Mouse (Mus musculus) midbrain, embryonic 13.5 days (tissue): ENCODE measurements at regions not wholly inside any gene's neighbourhood (a gene's known extent, or its start where the extent isn't known, plus 50 kb on each side); places are given as distances from the start of the nearest gene placed in this dataset.
"Not testable (repeated sequence)": the region's sequence is repeated elsewhere in the genome, so short reads cannot be mapped to it uniquely, and the experiment has no call there.

Experiments
- ATAC-seq: fragments of 200-750 bp; cut with Nextera tagmentation; 2 replicates; pipeline ENCODE4 v1.8.0; 2017; ENCODE audit warnings: mild to moderate bottlenecking, moderate TSS enrichment, moderate library complexity
- H3K27ac ChIP-seq: fragments of 300-500 bp; sonication (generic); 2 replicates; pipeline ENCODE4 v1.5.1; 2015; ENCODE audit warnings: inconsistent platforms, mild to moderate bottlenecking, moderate library complexity
- H3K27me3 ChIP-seq: fragments of 300-500 bp; sonication (generic); 2 replicates; pipeline ENCODE4 v1.6.1; 2015; ENCODE audit warnings: mild to moderate bottlenecking, inconsistent platforms
- H3K36me3 ChIP-seq: fragments of 300-500 bp; sonication (generic); 2 replicates; pipeline ENCODE4 v1.6.1; 2015; ENCODE audit warnings: mild to moderate bottlenecking, inconsistent platforms
- H3K4me1 ChIP-seq: fragments of 300-500 bp; sonication (generic); replicated peaks from 2 replicates; pipeline ENCODE4 v1.6.1; 2015; ENCODE audit warnings: inconsistent platforms
- H3K4me2 ChIP-seq: fragments of 300-500 bp; sonication (generic); replicated peaks from 2 replicates; pipeline ENCODE4 v1.6.1; 2015; ENCODE audit warnings: moderate library complexity, mild to moderate bottlenecking, inconsistent platforms
- H3K4me3 ChIP-seq: fragments of 300-500 bp; sonication (generic); replicated peaks from 2 replicates; pipeline ENCODE4 v1.5.1; 2015; ENCODE audit warnings: mild to moderate bottlenecking, inconsistent platforms
- H3K9ac ChIP-seq: fragments of 300-500 bp; sonication (generic); replicated peaks from 2 replicates; pipeline ENCODE4 v1.6.1; 2015; ENCODE audit warnings: mild to moderate bottlenecking, inconsistent platforms
- H3K9me3 ChIP-seq: fragments of 300-500 bp; sonication (generic); 2 replicates; pipeline ENCODE4 v1.6.1; 2016; ENCODE audit warnings: mild to moderate bottlenecking, inconsistent platforms
- WGBS: fragments of 180-500 bp; shearing (Covaris S2); methylation state at CpG from one replicate; pipeline ENCODE4 v1.1.7; 2015; 5-methylcytosine and 5-hydroxymethylcytosine counted together

DNA sequence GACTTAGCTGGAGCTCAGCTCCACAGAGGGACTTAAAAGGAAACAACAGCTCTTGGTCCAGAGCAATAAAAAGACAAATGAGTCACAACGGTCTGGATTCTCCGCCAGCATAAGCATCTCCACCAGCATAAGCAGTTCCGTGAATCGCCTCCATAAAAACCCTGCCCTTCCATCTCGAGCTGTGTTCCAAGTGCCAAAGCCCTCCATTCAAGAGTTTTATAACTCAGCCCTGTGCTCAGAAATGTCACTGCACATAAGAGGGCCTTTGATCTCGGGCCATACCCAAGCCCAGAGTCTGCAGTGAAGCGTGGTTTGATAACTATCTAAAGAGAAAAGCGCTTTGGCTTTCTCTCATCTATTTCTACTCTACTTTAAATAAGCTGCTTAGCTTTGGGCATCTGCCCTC is 70.8 kb upstream of the Akap13 start:
- peak; percentile 73 for ATAC-seq
- no peaks in the 10 kb centered on the region for H3K4me1 ChIP-seq
- H3K27me3 ChIP-seq, result no peaks in the 10 kb centered on the region
- H3K9ac ChIP-seq, result no peak overlapping the region
- no peak overlapping the region for H3K4me2 ChIP-seq
- no peak overlapping the region for H3K4me3 ChIP-seq
- H3K36me3 ChIP-seq, result no peaks in the 10 kb centered on the region
- WGBS, result 14% methylated on average over 8 of the region's 8 CpGs
- H3K9me3 ChIP-seq, result no peaks in the 10 kb centered on the region
- no peak overlapping the region for H3K27ac ChIP-seq

DNA sequence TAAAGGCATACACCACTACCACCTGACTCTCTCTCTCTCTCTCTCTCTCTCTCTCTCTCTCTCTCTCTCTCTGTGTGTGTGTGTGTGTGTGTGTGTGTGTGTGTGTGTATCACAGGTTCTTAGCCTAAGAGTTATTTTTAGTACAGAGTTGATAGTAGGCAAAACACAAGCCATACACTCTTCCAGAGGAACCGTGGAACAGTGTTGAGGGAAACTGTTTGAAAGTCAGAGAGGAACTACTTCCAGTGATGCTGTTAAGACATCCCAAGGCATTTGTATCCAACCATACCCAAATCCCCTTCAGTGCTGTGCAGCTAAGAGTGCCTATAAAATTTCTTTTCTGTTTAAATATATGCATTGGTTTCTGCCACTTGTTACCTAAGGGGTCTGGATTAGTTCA is 68.3 kb upstream of the Akap13 start:
- H3K27me3 ChIP-seq, result no peaks in the 10 kb centered on the region
- H3K4me2 ChIP-seq, result no peak overlapping the region
- 92% methylated on average over 1 of the region's 1 CpGs for WGBS
- no peaks in the 10 kb centered on the region for H3K4me1 ChIP-seq
- H3K27ac ChIP-seq, result no peak overlapping the region
- no peak overlapping the region for H3K9ac ChIP-seq
- H3K36me3 ChIP-seq, result no peaks in the 10 kb centered on the region
- ATAC-seq, result no peak
- H3K9me3 ChIP-seq, result no peaks in the 10 kb centered on the region
- no peak overlapping the region for H3K4me3 ChIP-seq

DNA sequence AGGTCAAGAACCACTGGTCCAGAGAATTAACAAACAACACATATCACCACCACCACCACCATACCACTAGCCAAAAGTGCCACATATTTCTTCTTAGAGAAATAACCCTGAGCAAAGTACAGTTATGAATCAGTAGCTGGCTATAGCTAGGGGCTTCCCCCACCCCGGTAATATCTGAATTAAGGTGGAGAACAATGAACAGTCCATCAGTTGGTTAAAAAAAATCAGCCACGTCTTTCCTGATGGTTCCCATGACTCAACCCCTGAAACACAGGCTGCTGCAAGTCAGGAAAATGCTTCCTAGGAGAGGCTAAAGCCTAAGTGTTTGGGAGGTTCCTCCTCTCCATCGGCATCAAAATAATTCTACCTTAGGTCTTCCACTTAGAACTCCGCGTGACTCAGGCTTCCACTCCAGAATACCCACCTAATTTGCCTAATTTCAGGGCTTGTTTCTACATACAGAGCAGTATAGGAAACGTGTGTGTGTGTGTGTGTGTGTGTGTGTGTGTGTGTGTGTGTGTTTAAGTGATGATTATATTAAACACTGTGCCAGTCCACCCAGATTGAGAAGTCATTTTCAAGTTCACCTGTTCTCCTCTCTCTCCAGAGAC is 67.4 kb upstream of the Akap13 start:
- Histone ChIP-seq H3K9me3 (no peaks in the 10 kb centered on the region), H3K4me2 (no peak overlapping the region), H3K4me1 (no peaks in the 10 kb centered on the region), H3K9ac (no peak overlapping the region), H3K36me3 (no peaks in the 10 kb centered on the region), H3K4me3 (no peak overlapping the region), H3K27ac (no peak overlapping the region), H3K27me3 (no peaks in the 10 kb centered on the region)
- no peak for ATAC-seq
- 85% methylated on average over 6 of the region's 6 CpGs for WGBS

DNA sequence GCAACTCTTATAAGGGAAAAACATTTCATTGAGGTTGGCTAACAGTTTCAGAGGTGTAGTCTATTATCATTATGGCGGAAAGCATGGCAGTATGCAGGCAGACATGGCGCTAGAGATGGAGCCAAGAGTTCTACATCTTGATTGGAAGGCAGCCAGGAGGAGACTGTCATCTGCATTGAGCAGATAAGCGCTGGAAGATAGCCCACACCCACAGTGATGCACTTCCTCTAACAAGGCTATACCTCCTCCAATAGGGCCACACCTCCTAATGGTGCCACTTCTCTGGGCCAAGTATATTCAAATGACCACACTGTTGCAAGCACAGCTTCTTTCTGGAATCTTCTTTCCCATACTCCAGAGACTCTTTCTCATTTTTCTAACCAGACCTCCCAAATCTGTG is 65.2 kb upstream of the Akap13 start:
- no peaks in the 10 kb centered on the region for H3K27me3 ChIP-seq
- ATAC-seq, result no peak
- H3K27ac ChIP-seq, result no peak overlapping the region
- 94% methylated on average over 3 of the region's 3 CpGs for WGBS
- H3K4me1 ChIP-seq, result no peaks in the 10 kb centered on the region
- H3K36me3 ChIP-seq, result no peaks in the 10 kb centered on the region
- no peak overlapping the region for H3K4me2 ChIP-seq
- no peak overlapping the region for H3K9ac ChIP-seq
- no peaks in the 10 kb centered on the region for H3K9me3 ChIP-seq
- H3K4me3 ChIP-seq, result no peak overlapping the region

DNA sequence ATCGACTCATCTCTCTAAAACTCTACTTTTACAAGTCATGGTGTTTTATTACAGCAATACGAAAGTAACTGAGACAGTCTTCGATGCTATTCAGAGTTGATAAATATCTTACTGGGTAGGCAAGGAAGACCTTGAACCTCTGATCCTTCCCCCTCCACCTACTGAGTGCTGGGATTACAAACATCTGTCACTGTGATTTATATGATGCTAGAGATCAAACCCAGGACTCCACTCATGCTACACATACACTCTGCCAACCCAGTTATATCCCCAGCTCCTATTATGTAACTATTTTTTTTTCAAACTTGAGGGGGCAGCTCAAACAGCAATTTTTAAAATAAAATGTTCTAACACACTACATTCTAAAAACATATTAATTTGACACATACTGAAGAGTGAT is 62.6 kb upstream of the Akap13 start:
- no peak overlapping the region for H3K27ac ChIP-seq

DNA sequence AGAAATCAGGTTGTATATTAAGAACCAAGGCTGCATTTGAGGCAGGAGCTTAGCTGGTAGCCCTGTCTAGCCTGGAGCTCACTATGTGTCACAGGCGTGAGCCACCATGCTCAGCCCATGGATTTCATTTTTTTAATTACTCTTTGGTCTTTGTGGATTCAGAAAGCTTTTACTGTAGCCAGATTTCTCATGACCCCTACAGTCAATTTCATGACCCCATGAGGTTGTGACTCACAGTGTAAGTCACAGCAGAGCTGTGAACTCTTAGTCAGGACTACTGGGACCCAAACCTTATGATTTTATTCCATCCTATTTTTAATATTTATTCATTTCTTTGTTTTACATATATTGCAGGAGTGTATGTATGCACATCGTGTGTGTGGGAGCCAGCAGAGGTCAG is 61.9 kb upstream of the Akap13 start:
- ATAC-seq, result no peak
- no peak overlapping the region for H3K27ac ChIP-seq
- no peaks in the 10 kb centered on the region for H3K9me3 ChIP-seq
- no peak overlapping the region for H3K4me2 ChIP-seq
- H3K4me3 ChIP-seq, result no peak overlapping the region
- no peaks in the 10 kb centered on the region for H3K27me3 ChIP-seq
- H3K4me1 ChIP-seq, result no peaks in the 10 kb centered on the region
- no peaks in the 10 kb centered on the region for H3K36me3 ChIP-seq
- 98% methylated on average over 2 of the region's 2 CpGs for WGBS
- no peak overlapping the region for H3K9ac ChIP-seq

More for the DNA sequence above, 62.6 kb upstream of the Akap13 start:
- ATAC-seq, result no peak
- Histone ChIP-seq H3K4me2 (no peak overlapping the region), H3K9ac (no peak overlapping the region), H3K27me3 (no peaks in the 10 kb centered on the region), H3K36me3 (no peaks in the 10 kb centered on the region), H3K4me1 (no peaks in the 10 kb centered on the region), H3K4me3 (no peak overlapping the region), H3K9me3 (no peaks in the 10 kb centered on the region)
- 92% methylated on average over 3 of the region's 3 CpGs for WGBS

DNA sequence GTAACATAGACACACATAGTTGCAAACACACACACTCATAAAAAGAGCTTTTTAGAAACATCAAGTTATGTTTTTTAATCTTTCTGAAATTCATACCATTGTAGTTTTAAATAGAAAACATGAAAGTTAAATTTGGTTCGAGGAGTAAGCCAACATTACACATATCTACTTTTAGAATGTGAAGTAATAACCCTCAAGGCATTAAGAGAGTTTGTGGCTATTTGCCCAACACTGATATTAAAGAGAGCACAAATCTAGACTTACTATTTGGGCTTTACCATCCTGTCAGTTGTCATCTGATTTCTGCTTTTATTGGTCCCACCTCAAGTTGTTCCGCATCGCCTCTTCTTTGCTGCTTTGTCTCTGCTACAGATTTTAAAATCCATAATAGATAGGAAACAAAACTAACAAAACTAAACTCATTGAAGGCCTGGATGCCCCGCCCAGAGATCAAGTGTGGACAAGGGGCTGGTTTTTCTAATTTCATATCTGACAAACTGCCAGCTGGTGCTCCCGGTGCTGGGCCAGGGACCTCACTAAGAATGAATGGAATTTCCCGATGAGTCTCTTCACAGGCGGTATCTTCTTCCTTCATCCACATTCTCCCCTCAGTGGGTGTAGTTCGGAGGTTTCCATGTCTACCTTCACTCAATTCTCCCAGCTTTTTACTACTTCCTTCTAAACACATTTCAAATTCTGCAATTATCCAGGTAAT is 60.3 kb upstream of the Akap13 start:
- Histone ChIP-seq H3K36me3 (no peaks in the 10 kb centered on the region), H3K9me3 (no peaks in the 10 kb centered on the region), H3K4me3 (no peak overlapping the region), H3K27ac (no peak overlapping the region), H3K9ac (no peak overlapping the region), H3K27me3 (no peaks in the 10 kb centered on the region), H3K4me2 (no peak overlapping the region), H3K4me1 (no peaks in the 10 kb centered on the region)
- no peak for ATAC-seq
- 81% methylated on average over 8 of the region's 8 CpGs for WGBS

DNA sequence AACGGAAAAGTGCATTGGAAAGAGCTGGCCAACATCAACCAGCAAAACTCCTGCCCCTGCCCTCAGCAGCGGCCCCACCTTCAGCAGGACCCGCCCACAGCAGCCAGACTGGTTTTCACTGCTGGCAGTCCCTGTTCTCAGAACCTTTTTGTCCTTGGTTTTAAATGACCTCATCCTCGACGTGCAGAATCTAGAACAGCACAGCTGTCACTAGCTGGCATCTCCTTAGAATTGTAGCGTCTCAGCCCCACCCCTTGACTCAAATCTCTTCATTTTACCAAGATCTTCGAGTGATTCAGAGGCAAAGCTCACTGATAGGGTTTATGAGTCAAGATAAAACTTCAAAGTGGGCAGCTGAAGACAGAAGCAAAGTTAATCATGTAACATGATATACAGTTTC is 57.8 kb upstream of the Akap13 start:
- no peak overlapping the region for H3K27ac ChIP-seq
- 24% methylated on average over 7 of the region's 7 CpGs for WGBS
- H3K9ac ChIP-seq, result no peak overlapping the region
- H3K36me3 ChIP-seq, result no peaks in the 10 kb centered on the region
- H3K4me1 ChIP-seq, result no peaks in the 10 kb centered on the region
- H3K27me3 ChIP-seq, result no peaks in the 10 kb centered on the region
- ATAC-seq, result no peak
- H3K4me2 ChIP-seq, result no peak overlapping the region
- no peaks in the 10 kb centered on the region for H3K9me3 ChIP-seq
- no peak overlapping the region for H3K4me3 ChIP-seq

DNA sequence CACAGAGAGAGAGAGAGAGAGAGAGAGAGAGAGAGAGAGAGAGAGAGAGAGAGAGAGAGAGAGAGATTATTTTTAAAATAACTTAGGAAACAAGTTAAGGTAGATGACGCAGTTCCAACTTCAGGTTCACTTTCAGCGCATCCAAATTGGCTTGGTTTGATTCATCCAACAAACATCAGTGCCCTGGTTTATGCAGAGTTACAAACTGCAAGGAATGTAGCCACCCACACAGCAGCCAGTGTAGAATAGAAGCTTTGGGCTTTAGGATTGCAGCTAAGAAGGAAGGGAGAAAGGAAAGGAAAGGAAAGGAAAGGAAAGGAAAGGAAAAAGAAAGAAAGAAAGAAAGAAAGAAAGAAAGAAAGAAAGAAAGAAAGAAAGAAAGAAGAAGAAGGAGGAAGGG is 56.9 kb upstream of the Akap13 start:
- not testable (repeated sequence) for H3K27ac ChIP-seq, H3K4me3 ChIP-seq, H3K9me3 ChIP-seq, H3K36me3 ChIP-seq, H3K4me2 ChIP-seq, H3K4me1 ChIP-seq, ATAC-seq, H3K9ac ChIP-seq, H3K27me3 ChIP-seq
- 81% methylated on average over 2 of the region's 2 CpGs for WGBS

DNA sequence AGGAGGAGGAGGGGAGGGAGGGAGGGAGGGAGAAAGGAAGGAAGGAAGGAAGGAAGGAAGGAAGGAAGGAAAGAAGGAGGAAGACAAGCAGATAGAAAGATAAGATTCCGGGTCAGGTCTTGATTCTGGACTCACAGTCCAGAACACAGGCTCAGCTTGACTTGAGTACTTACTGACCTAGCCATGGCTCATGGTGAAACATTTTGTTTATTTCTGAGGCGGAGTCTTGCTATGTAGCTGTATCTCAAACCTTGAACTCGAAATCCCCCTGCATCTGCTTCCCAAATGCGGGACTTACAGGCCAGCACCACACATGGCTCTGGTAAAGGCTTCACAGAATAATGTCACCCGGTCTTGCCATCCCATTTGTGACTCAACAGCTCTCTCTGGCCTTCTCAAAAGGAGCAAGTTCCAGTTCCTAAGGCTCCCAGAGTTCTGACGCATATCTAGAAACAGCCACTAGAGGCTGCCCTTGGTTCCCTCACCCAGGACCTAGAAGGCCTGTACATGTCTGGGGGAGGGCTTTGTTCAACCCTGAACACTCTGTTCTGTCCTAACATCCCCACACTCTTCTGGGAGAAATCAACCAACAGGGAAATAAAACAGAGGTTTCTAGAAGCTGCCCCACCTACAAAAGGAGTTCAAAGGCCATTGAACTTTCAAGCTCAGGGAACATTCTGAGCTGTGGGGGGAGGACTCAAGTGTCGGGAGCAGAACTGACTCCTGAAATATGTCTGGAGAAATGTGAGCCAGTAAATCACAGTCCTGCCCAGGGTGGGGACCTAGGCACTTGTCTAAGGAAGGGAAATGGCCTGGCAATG is 56.2 kb upstream of the Akap13 start:
- Histone ChIP-seq H3K4me3 (no peak overlapping the region), H3K9me3 (no peaks in the 10 kb centered on the region), H3K36me3 (no peaks in the 10 kb centered on the region), H3K9ac (no peak overlapping the region), H3K27me3 (no peaks in the 10 kb centered on the region), H3K4me2 (no peak overlapping the region), H3K27ac (no peak overlapping the region), H3K4me1 (no peaks in the 10 kb centered on the region)
- no peak for ATAC-seq
- WGBS, result 54% methylated on average over 7 of the region's 7 CpGs

DNA sequence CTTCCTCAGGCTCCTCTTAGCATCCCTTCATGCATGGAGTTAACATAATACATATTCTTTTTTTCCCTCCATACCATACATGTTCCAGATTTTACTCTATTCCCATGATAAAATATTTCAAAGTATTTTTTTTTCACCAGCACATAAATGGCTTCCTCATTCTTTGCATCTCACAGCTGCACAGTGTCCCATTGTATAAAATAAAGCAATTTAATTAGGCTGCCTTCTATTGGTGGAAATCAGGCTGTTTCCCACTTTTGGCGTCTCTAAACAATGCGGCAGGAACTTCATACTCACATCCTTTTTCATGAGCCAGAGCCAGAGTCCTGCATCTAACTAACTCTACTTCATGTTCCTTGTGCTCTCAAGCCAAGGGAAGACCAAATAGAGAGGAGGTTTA is 54.9 kb upstream of the Akap13 start:
- Histone ChIP-seq H3K27ac (no peak overlapping the region), H3K9me3 (no peaks in the 10 kb centered on the region), H3K36me3 (no peaks in the 10 kb centered on the region), H3K4me1 (no peaks in the 10 kb centered on the region), H3K4me3 (no peak overlapping the region), H3K9ac (no peak overlapping the region), H3K27me3 (no peaks in the 10 kb centered on the region), H3K4me2 (no peak overlapping the region)
- WGBS, result 70% methylated on average over 2 of the region's 2 CpGs
- ATAC-seq, result no peak

DNA sequence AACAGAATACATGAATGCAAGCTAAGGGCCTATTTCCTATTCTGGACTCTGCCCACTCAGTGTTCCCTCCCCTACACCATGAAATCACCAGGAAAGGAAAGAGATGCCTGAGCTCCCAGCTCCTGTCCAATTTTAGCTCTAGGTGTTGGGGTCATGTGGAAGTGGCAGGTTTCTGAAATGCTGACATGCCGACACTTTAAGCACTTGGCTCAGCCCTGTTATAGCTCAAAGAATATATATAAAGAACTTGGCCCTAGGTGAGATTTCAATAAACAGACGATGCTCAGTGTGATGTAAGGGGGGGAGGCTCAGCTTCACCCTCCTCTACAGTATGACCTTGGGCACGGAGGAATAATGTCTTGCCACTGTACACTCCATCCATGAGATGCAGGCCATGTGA is 50.4 kb upstream of the Akap13 start:
- Histone ChIP-seq H3K9me3 (no peaks in the 10 kb centered on the region), H3K4me1 (no peaks in the 10 kb centered on the region), H3K27me3 (no peaks in the 10 kb centered on the region), H3K4me2 (no peak overlapping the region), H3K27ac (no peak overlapping the region), H3K4me3 (no peak overlapping the region), H3K36me3 (no peaks in the 10 kb centered on the region), H3K9ac (no peak overlapping the region)
- WGBS, result 88% methylated on average over 3 of the region's 3 CpGs
- ATAC-seq, result no peak
